Comparison of ENCODE assay signal across 20 mouse cellular contexts in genomic region chr9:97698071-97698470, GRCm38 (mm10).
"Had no signal": no experiment of that assay in that cellular context is flagged by ENCODE, and none has a peak within 500 bp of the region (broad histone marks: within the 10 kb centered on the region; RNA-seq: fewer than 3 reads in every experiment).

No protein-coding gene starts in this region.

- H3K4me3 ChIP-seq: left cerebral cortex, adult 2 months; limb, embryonic 10.5 days; limb, embryonic 13.5 days; liver, embryonic 13.5 days; midbrain, embryonic 12.5 days; midbrain, embryonic 15.5 days; neural tube, embryonic 12.5 days; neural tube, embryonic 15.5 days; stomach, embryonic 15.5 days had no signal

- H3K27ac ChIP-seq: left cerebral cortex, adult 2 months; limb, embryonic 10.5 days; limb, embryonic 13.5 days; liver, embryonic 13.5 days; macrophage; midbrain, embryonic 12.5 days; midbrain, embryonic 15.5 days; neural tube, embryonic 12.5 days; neural tube, embryonic 15.5 days; stomach, embryonic 15.5 days had no signal

- DNase-seq: kidney, adult 18-20 months; kidney, adult 9 months; kidney, postnatal 14 days; kidney, postnatal 4 days; liver; liver, embryonic 13.5 days; lung, embryonic 14.5 days; retina, postnatal 1 day; right cerebral cortex, postnatal 25 days; spleen, adult 18-20 months; thymus, postnatal 25 days had no signal
